Mouse (Mus musculus): Measurements from ENCODE around the gene Ptprk. TPM values are rescaled to one million over a fixed set of nuclear protein-coding genes. Genes with fewer than 3 reads are reported as not detected.

Ptprk gene
- polyA plus RNA-seq, 1 experiment from 2014 or later: 45.5 TPM

- Histone ChIP-seq H3K27me3 (no peaks in the 10 kb centered on the region), H3K9me3 (no peaks in the 10 kb centered on the region), H3K36me3 (no peaks in the 10 kb centered on the region), H3K27ac (no peak overlapping the region), H3K4me3 (no peak overlapping the region), H3K9ac (no peak overlapping the region), H3K4me1 (peaks cover 14% of the 10 kb centered on the region), H3K4me2 (no peak overlapping the region)
- no peak for ATAC-seq (ENCODE audit: borderline replicate concordance, extremely low read depth, low FRiP score, low TSS enrichment)
Measured at GRCm38 (mm10) chr10:28116982-28117381, 42.4 kb downstream of the Ptprk start.

- Histone ChIP-seq H3K36me3 (no peaks in the 10 kb centered on the region), H3K4me1 (peaks cover 6% of the 10 kb centered on the region), H3K9ac (no peak overlapping the region), H3K27ac (no peak overlapping the region), H3K4me3 (no peak overlapping the region), H3K27me3 (no peaks in the 10 kb centered on the region), H3K4me2 (no peak overlapping the region), H3K9me3 (no peaks in the 10 kb centered on the region)
- ATAC-seq (ENCODE audit: borderline replicate concordance, extremely low read depth, low FRiP score, low TSS enrichment): no peak
- 74% methylated on average over 6 of the region's 6 CpGs for WGBS
Measured at GRCm38 (mm10) chr10:28118783-28119365, 44.3 kb downstream of the Ptprk start.

- Histone ChIP-seq H3K9ac (no peak overlapping the region), H3K4me1 (peaks cover 10% of the 10 kb centered on the region), H3K9me3 (no peaks in the 10 kb centered on the region), H3K4me2 (no peak overlapping the region), H3K4me3 (no peak overlapping the region), H3K36me3 (no peaks in the 10 kb centered on the region), H3K27ac (no peak overlapping the region), H3K27me3 (no peaks in the 10 kb centered on the region)
- 90% methylated on average over 4 of the region's 4 CpGs for WGBS
- no peak for ATAC-seq (ENCODE audit: borderline replicate concordance, extremely low read depth, low FRiP score, low TSS enrichment)
Measured at GRCm38 (mm10) chr10:28123881-28124280, 49.3 kb downstream of the Ptprk start.

- Histone ChIP-seq H3K36me3 (no peaks in the 10 kb centered on the region), H3K4me2 (no peak overlapping the region), H3K9ac (no peak overlapping the region), H3K4me1 (peaks cover 11% of the 10 kb centered on the region), H3K27ac (no peak overlapping the region), H3K27me3 (no peaks in the 10 kb centered on the region), H3K4me3 (no peak overlapping the region), H3K9me3 (no peaks in the 10 kb centered on the region)
- 58% methylated on average over 5 of the region's 5 CpGs for WGBS
- no peak for ATAC-seq (ENCODE audit: borderline replicate concordance, extremely low read depth, low FRiP score, low TSS enrichment)
Measured at GRCm38 (mm10) chr10:28128011-28128410, 53.4 kb downstream of the Ptprk start.

GRCm38 (mm10) chr10:28128450-28128849, 53.8 kb downstream of the Ptprk start:
- no peak for ATAC-seq (ENCODE audit: borderline replicate concordance, extremely low read depth, low FRiP score, low TSS enrichment)
- Histone ChIP-seq H3K9ac (no peak overlapping the region), H3K9me3 (no peaks in the 10 kb centered on the region), H3K4me3 (no peak overlapping the region), H3K27ac (no peak overlapping the region), H3K4me1 (peaks cover 11% of the 10 kb centered on the region), H3K36me3 (no peaks in the 10 kb centered on the region), H3K27me3 (no peaks in the 10 kb centered on the region), H3K4me2 (no peak overlapping the region)
- 54% methylated on average over 4 of the region's 4 CpGs for WGBS

GRCm38 (mm10) chr10:28130422-28130821, 55.8 kb downstream of the Ptprk start:
- Histone ChIP-seq H3K27ac (no peak overlapping the region), H3K27me3 (no peaks in the 10 kb centered on the region), H3K4me1 (peaks cover 11% of the 10 kb centered on the region), H3K9me3 (no peaks in the 10 kb centered on the region), H3K36me3 (no peaks in the 10 kb centered on the region), H3K4me3 (no peak overlapping the region), H3K4me2 (no peak overlapping the region), H3K9ac (no peak overlapping the region)
- 83% methylated on average over 9 of the region's 9 CpGs for WGBS
- no peak for ATAC-seq (ENCODE audit: borderline replicate concordance, extremely low read depth, low FRiP score, low TSS enrichment)

GRCm38 (mm10) chr10:28133770-28134169, 59.1 kb downstream of the Ptprk start:
- H3K36me3 ChIP-seq: no peaks in the 10 kb centered on the region
- H3K27ac ChIP-seq: no peak overlapping the region
- WGBS: 87% methylated on average over 4 of the region's 4 CpGs
- 0 out of 2 replicates have a peak, but pooled peaks cover 2% of the 10 kb centered on the region for H3K4me1 ChIP-seq
- H3K4me3 ChIP-seq: no peak overlapping the region
- H3K27me3 ChIP-seq: no peaks in the 10 kb centered on the region
- no peaks in the 10 kb centered on the region for H3K9me3 ChIP-seq
- no peak for ATAC-seq (ENCODE audit: borderline replicate concordance, extremely low read depth, low FRiP score, low TSS enrichment)
- H3K4me2 ChIP-seq: no peak overlapping the region
- H3K9ac ChIP-seq: no peak overlapping the region

GRCm38 (mm10) chr10:28138399-28138798, 63.8 kb downstream of the Ptprk start:
- ATAC-seq (ENCODE audit: borderline replicate concordance, extremely low read depth, low FRiP score, low TSS enrichment): no peak
- no peak overlapping the region for H3K9ac ChIP-seq
- WGBS: 72% methylated on average over 4 of the region's 4 CpGs
- H3K36me3 ChIP-seq: no peaks in the 10 kb centered on the region
- no peaks in the 10 kb centered on the region for H3K4me1 ChIP-seq
- no peaks in the 10 kb centered on the region for H3K27me3 ChIP-seq
- no peaks in the 10 kb centered on the region for H3K9me3 ChIP-seq
- H3K4me3 ChIP-seq: no peak overlapping the region
- H3K4me2 ChIP-seq: no peak overlapping the region
- H3K27ac ChIP-seq: no peak overlapping the region

GRCm38 (mm10) chr10:28144459-28144858, 69.8 kb downstream of the Ptprk start:
- Histone ChIP-seq H3K36me3 (no peaks in the 10 kb centered on the region), H3K4me2 (no peak overlapping the region), H3K27ac (no peak overlapping the region), H3K27me3 (no peaks in the 10 kb centered on the region), H3K4me3 (no peak overlapping the region), H3K9ac (no peak overlapping the region), H3K9me3 (no peaks in the 10 kb centered on the region), H3K4me1 (no peaks in the 10 kb centered on the region)
- no peak for ATAC-seq (ENCODE audit: borderline replicate concordance, extremely low read depth, low FRiP score, low TSS enrichment)
- WGBS: 89% methylated on average over 1 of the region's 1 CpGs

GRCm38 (mm10) chr10:28145326-28145725, 70.7 kb downstream of the Ptprk start:
- H3K4me2 ChIP-seq: no peak overlapping the region
- no peak overlapping the region for H3K4me3 ChIP-seq
- H3K9ac ChIP-seq: no peak overlapping the region
- H3K27me3 ChIP-seq: no peaks in the 10 kb centered on the region
- no peaks in the 10 kb centered on the region for H3K36me3 ChIP-seq
- H3K4me1 ChIP-seq: no peaks in the 10 kb centered on the region
- H3K27ac ChIP-seq: no peak overlapping the region
- H3K9me3 ChIP-seq: no peaks in the 10 kb centered on the region
- 58% methylated on average over 5 of the region's 5 CpGs for WGBS
- no peak for ATAC-seq (ENCODE audit: borderline replicate concordance, extremely low read depth, low FRiP score, low TSS enrichment)

GRCm38 (mm10) chr10:28155688-28156685, 81.4 kb downstream of the Ptprk start:
- Histone ChIP-seq H3K4me3 (no peak overlapping the region), H3K9me3 (no peaks in the 10 kb centered on the region), H3K4me1 (peaks cover 8% of the 10 kb centered on the region; the same call in 1 of the 2 replicates), H3K9ac (no peak overlapping the region), H3K27ac (no peak overlapping the region), H3K27me3 (no peaks in the 10 kb centered on the region), H3K4me2 (no peak overlapping the region), H3K36me3 (no peaks in the 10 kb centered on the region)
- no peak for ATAC-seq (ENCODE audit: borderline replicate concordance, extremely low read depth, low FRiP score, low TSS enrichment)
- 71% methylated on average over 20 of the region's 20 CpGs for WGBS

- H3K9ac ChIP-seq: no peak overlapping the region
- no peak overlapping the region for H3K27ac ChIP-seq
- no peaks in the 10 kb centered on the region for H3K9me3 ChIP-seq
- H3K4me1 ChIP-seq: peaks cover 18% of the 10 kb centered on the region
- no peaks in the 10 kb centered on the region for H3K36me3 ChIP-seq
- H3K4me2 ChIP-seq: no peak overlapping the region
- no peaks in the 10 kb centered on the region for H3K27me3 ChIP-seq
- H3K4me3 ChIP-seq: no peak overlapping the region
- WGBS: 78% methylated on average over 4 of the region's 4 CpGs
- no peak for ATAC-seq (ENCODE audit: borderline replicate concordance, extremely low read depth, low FRiP score, low TSS enrichment)
Measured at GRCm38 (mm10) chr10:28159716-28160115, 85.1 kb downstream of the Ptprk start.

Data from lung, embryonic 15.5 days (tissue).